Mouse (Mus musculus): ENCODE results near the gene Galk2. TPM values are rescaled to one million over a fixed set of nuclear protein-coding genes. Genes with fewer than 3 reads are reported as not detected.

The Galk2 gene
- 16.4 and 19.7 TPM in 2 replicates for polyA plus RNA-seq (2015; fragmentation: Nextera tagmentation; extraction: Ambion mirVana)

DNA sequence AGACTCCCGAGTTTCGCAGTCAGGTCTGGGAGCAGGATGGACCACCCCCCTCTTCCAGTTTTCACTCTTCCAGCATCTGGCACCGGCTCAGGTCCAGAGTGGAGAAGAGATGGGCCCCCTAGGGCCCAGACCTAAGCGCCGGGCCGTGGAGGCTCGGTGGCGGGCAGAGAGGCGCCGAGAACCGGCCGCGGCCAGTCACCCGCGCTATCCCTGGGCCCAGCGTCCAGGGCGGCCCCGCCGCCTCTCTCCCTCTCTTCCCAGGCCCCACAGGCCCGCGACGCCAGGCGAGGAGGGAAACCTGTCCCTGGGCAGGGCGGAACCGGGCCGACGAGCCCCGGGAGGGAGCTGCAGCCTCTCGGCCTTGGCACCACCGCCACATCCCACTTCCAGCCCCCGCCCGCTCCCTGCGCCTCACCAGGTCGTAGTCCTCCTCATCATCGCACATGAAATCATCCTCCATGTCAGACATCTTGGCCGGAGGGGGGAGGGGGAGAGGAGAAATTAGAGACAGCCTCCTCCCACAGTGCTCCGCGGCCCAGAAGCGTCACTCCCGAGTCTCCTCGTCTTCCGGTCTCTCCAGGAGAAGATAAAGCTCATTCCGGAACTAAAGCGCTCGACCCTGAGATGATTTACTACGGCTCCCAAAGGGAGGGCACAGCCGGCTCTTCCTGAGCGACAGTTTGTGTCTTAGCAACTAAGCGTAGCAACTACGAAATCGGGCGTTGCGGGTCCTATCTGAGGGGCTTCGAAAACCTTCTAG lies at the start of gene Galk2, which contains the start of gene Cops2:
Gene Galk2 (plus strand): TSS at position 589 of the 760 bp plus-strand sequence.
Gene Cops2 (minus strand): TSS at position 619 of the 760 bp plus-strand sequence.

Other genes with a start within 250 kb of the Galk2 start
- 1.1 and 1.3 TPM in 2 replicates for gene Cep152, start 234.0 kb upstream of the Galk2 start, polyA plus RNA-seq (2015; fragmentation: Nextera tagmentation; extraction: Ambion mirVana)
- 94.0 and 99.0 TPM in 2 replicates for gene Eid1, start 186.0 kb upstream of the Galk2 start, polyA plus RNA-seq (2015; fragmentation: Nextera tagmentation; extraction: Ambion mirVana)
- 1.3 and 1.4 TPM in 2 replicates for gene Shc4, start 135.0 kb upstream of the Galk2 start, polyA plus RNA-seq (2015; fragmentation: Nextera tagmentation; extraction: Ambion mirVana)
- gene Secisbp2l, start 76.2 kb upstream of the Galk2 start, polyA plus RNA-seq (2015; fragmentation: Nextera tagmentation; extraction: Ambion mirVana) = 9.5 and 10.0 TPM in 2 replicates
- gene Cops2, start within 50 bp of the Galk2 start, polyA plus RNA-seq (2015; fragmentation: Nextera tagmentation; extraction: Ambion mirVana) = 53.4 and 59.0 TPM in 2 replicates
- gene Fgf7, start 175.5 kb downstream of the Galk2 start, polyA plus RNA-seq (2015; fragmentation: Nextera tagmentation; extraction: Ambion mirVana) = 14.8 and 16.5 TPM in 2 replicates